Mouse (Mus musculus): ENCODE results near the gene Poc1a. TPM values are rescaled to one million over a fixed set of nuclear protein-coding genes. Genes with fewer than 3 reads are reported as not detected.

Gene Poc1a
- total and polyA plus RNA-seq, 2 experiments from 2014 or later, result 7.6 to 14.3 TPM

DNA sequence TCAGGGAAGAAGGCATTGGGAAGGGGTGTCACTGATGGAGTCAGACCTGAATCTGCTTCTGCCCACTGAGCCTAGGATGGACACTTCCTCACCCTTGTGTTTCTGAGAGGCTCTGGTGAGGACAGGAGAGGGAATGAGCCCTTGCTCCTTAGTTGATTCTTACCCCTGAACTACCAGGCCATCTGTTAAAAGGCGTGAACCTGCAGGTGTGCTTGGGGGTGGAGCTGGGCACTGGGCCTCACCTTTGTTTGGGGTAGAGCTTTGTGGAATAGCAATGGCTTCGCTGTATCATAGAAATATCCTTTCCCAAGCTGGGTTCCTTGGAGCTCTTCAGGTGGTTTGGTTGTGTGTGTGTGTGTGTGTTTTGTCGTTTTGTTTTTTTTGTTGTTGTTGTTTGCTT, 1.2 kb downstream of the Poc1a start:
- ATAC-seq, result no peak
- Histone ChIP-seq H3K4me3 (ENCODE audit: low read depth, low read length) (no peak overlapping the region), H3K27me3 (ENCODE audit: insufficient read depth, low read length) (no peaks in the 10 kb centered on the region), H3K4me2 (ENCODE audit: low read depth) (peak overlapping the region; percentile 83), H3K27ac (ENCODE audit: low read depth, low read length) (no peak overlapping the region), H3K9me3 (ENCODE audit: low read length) (no peaks in the 10 kb centered on the region), H3K4me1 (ENCODE audit: insufficient read depth) (peaks cover 6% of the 10 kb centered on the region), H3K9ac (no peak overlapping the region), H3K36me3 (ENCODE audit: insufficient read depth) (no peaks in the 10 kb centered on the region; the same call in none of the 2 replicates)
- 70% methylated on average over 3 of the region's 3 CpGs for WGBS
- no peak for DNase-seq
- TF ChIP-seq CTCF (IDR thresholded peaks at IDR 0.05; ENCODE audit: low read depth), result no peak

DNA sequence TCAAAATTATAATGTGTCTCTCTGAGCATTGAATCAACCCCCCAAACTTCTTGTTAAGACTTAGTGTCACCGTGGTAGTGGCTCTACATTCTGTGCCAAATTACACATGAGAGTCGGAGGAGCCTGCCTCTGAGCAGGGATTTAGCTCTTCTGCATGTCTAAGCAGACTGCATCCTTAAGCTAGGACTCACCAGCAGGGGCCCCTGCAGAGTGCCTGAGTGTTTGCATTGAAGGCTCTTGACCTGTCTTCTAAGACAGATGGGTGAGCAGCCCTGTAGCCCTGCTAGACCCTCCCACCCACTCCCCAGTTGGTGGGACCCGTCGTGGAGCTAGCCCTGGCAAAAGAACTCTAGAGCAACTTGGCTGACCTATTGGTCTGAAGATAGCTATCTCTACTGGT, 6.3 kb downstream of the Poc1a start:
- ATAC-seq, result no peak
- no peak overlapping the region for H3K9ac ChIP-seq
- WGBS, result 53% methylated on average over 4 of the region's 4 CpGs

DNA sequence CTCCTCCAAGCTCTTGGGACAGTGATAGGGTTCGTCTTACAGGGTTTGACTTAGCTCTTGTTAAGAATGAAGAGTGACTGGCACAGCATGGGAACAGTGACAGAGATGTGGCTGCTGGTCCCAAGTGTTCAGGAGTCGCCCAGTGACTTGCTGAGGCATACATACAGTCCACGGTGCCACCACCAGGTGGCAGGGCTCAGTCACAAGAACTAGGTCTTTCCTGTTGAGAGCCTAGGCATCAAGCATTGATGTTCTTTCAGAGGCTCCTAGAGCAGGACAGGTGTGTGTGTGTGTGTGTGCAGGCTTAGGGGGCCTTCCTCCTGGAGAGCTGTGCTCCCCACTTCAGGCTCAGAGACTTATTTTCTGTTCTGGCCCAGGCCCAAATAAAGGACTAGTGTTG, 8.0 kb downstream of the Poc1a start:
- Histone ChIP-seq H3K4me2 (ENCODE audit: low read depth) (no peak overlapping the region), H3K4me1 (ENCODE audit: insufficient read depth) (no peaks in the 10 kb centered on the region), H3K27me3 (ENCODE audit: insufficient read depth, low read length) (no peaks in the 10 kb centered on the region), H3K36me3 (ENCODE audit: insufficient read depth) (peaks cover 4% of the 10 kb centered on the region), H3K9me3 (ENCODE audit: low read length) (no peaks in the 10 kb centered on the region), H3K4me3 (ENCODE audit: low read depth, low read length) (no peak overlapping the region), H3K9ac (no peak overlapping the region), H3K27ac (ENCODE audit: low read depth, low read length) (no peak overlapping the region)
- WGBS, result 19% methylated on average over 3 of the region's 3 CpGs
- peak; percentile 97 for TF ChIP-seq CTCF (IDR thresholded peaks at IDR 0.05; ENCODE audit: low read depth)
- ATAC-seq (peak; percentile 94), DNase-seq (peak; percentile 88)

More for the DNA sequence above, 6.3 kb downstream of the Poc1a start:
- Histone ChIP-seq H3K27ac (ENCODE audit: low read depth, low read length) (no peak overlapping the region), H3K4me2 (ENCODE audit: low read depth) (no peak overlapping the region), H3K36me3 (ENCODE audit: insufficient read depth) (peaks cover 4% of the 10 kb centered on the region), H3K4me1 (ENCODE audit: insufficient read depth) (no peaks in the 10 kb centered on the region), H3K9me3 (ENCODE audit: low read length) (no peaks in the 10 kb centered on the region), H3K4me3 (ENCODE audit: low read depth, low read length) (no peak overlapping the region), H3K27me3 (ENCODE audit: insufficient read depth, low read length) (no peaks in the 10 kb centered on the region)
- TF ChIP-seq CTCF (IDR thresholded peaks at IDR 0.05; ENCODE audit: low read depth), result no peak
- no peak for DNase-seq

- H3K9me3 ChIP-seq (ENCODE audit: low read length), result no peaks in the 10 kb centered on the region
- H3K36me3 ChIP-seq (ENCODE audit: insufficient read depth), result peaks cover 4% of the 10 kb centered on the region
- H3K9ac ChIP-seq, result no peak overlapping the region
- H3K4me3 ChIP-seq (ENCODE audit: low read depth, low read length), result no peak overlapping the region
- H3K27ac ChIP-seq (ENCODE audit: low read depth, low read length), result no peak overlapping the region
- DNase-seq (no peak), ATAC-seq (no peak)
- TF ChIP-seq CTCF (IDR thresholded peaks at IDR 0.05; ENCODE audit: low read depth), result no peak
- no peaks in the 10 kb centered on the region for H3K4me1 ChIP-seq (ENCODE audit: insufficient read depth)
- H3K4me2 ChIP-seq (ENCODE audit: low read depth), result no peak overlapping the region
- H3K27me3 ChIP-seq (ENCODE audit: insufficient read depth, low read length), result no peaks in the 10 kb centered on the region
- 86% methylated on average over 8 of the region's 8 CpGs for WGBS
Measured at GRCm38 (mm10) chr9:106289841-106290240, 9.0 kb downstream of the Poc1a start.

GRCm38 (mm10) chr9:106290636-106291122, 9.8 kb downstream of the Poc1a start:
- Histone ChIP-seq H3K36me3 (ENCODE audit: insufficient read depth) (peaks cover 4% of the 10 kb centered on the region), H3K9ac (no peak overlapping the region), H3K9me3 (ENCODE audit: low read length) (no peaks in the 10 kb centered on the region), H3K4me1 (ENCODE audit: insufficient read depth) (no peaks in the 10 kb centered on the region), H3K27ac (ENCODE audit: low read depth, low read length) (no peak overlapping the region), H3K4me3 (ENCODE audit: low read depth, low read length) (no peak overlapping the region), H3K4me2 (ENCODE audit: low read depth) (no peak overlapping the region), H3K27me3 (ENCODE audit: insufficient read depth, low read length) (no peaks in the 10 kb centered on the region)
- no peak for TF ChIP-seq CTCF (IDR thresholded peaks at IDR 0.05; ENCODE audit: low read depth)
- WGBS, result 91% methylated on average over 17 of the region's 17 CpGs
- no peak for ATAC-seq
- no peak for DNase-seq

DNA sequence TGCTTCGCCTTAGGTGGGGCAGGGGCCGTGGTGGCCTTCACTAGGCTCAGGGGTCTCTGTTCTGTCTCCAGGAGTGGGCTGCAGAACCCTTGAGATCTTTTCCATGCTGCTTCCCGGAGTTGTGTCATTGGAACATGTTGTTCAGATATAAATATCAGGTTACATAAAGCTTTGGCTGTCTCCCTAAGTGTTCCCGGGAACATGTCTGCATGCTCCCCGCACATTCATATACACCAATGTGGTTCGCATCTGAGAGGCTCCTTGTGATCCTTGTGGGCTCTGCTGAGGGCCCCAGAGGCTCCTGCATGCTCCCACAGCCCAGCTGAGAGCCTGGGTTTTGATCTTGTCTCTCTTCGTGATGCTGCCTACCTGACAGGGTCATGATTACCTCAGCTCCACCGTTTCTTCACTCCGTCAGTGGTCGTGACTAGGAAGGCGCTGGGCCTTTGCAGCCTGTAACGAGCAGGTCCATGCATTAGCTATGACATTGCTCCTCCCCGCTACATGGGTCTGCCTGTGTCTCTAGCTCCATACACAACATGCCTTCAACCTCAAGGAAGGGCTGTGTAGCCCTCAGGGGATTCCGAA, 12.8 kb downstream of the Poc1a start:
- Histone ChIP-seq H3K4me3 (ENCODE audit: low read depth, low read length) (no peak overlapping the region), H3K36me3 (ENCODE audit: insufficient read depth) (no peaks in the 10 kb centered on the region; the same call in 1 of the 2 replicates), H3K4me2 (ENCODE audit: low read depth) (no peak overlapping the region), H3K9me3 (ENCODE audit: low read length) (no peaks in the 10 kb centered on the region), H3K27ac (ENCODE audit: low read depth, low read length) (no peak overlapping the region), H3K27me3 (ENCODE audit: insufficient read depth, low read length) (no peaks in the 10 kb centered on the region), H3K4me1 (ENCODE audit: insufficient read depth) (no peaks in the 10 kb centered on the region), H3K9ac (no peak overlapping the region)
- 87% methylated on average over 14 of the region's 14 CpGs for WGBS
- TF ChIP-seq CTCF (IDR thresholded peaks at IDR 0.05; ENCODE audit: low read depth), result no peak
- DNase-seq (no peak), ATAC-seq (no peak)

DNA sequence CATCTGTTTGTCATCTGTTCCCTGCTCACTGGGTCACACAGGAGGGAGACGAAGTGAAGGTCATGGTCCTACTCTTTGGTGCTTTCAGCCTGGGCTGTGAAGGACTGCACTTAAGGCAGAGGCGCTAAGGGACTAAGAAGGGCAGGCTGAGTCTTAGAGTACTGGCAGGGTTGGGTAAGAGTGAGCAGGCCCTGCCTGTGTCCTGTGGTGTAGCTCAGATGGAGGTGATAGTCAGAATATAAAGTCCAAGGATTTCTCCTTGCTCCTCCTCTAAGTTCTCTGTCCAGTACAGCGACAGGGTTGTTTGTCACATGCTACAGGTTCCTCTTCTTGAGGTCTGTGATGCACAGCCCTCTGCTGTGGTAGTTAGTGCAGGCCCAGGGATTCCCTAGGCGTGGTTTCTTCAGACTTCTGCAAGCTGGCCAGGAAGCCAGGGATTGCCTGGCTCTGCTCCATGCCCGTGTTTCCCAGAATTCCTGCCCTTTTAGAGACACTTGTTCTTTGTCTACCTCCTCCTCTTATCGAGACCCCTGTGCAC, 15.8 kb downstream of the Poc1a start:
- DNase-seq, result no peak
- no peak overlapping the region for H3K27ac ChIP-seq (ENCODE audit: low read depth, low read length)
- no peaks in the 10 kb centered on the region for H3K36me3 ChIP-seq (ENCODE audit: insufficient read depth)
- no peak overlapping the region for H3K9ac ChIP-seq
- no peak overlapping the region for H3K4me2 ChIP-seq (ENCODE audit: low read depth)
- H3K4me3 ChIP-seq (ENCODE audit: low read depth, low read length), result no peak overlapping the region
- H3K27me3 ChIP-seq (ENCODE audit: insufficient read depth, low read length), result no peaks in the 10 kb centered on the region
- WGBS, result 85% methylated on average over 6 of the region's 6 CpGs
- no peak for ATAC-seq
- TF ChIP-seq CTCF (IDR thresholded peaks at IDR 0.05; ENCODE audit: low read depth), result no peak
- H3K9me3 ChIP-seq (ENCODE audit: low read length), result no peaks in the 10 kb centered on the region
- H3K4me1 ChIP-seq (ENCODE audit: insufficient read depth), result no peaks in the 10 kb centered on the region
